Mouse (Mus musculus): ENCODE data around the gene Tmem147. TPM values are rescaled to one million over a fixed set of nuclear protein-coding genes. Genes with fewer than 3 reads are reported as not detected.

Gene Tmem147
- polyA plus RNA-seq, 1 experiment from 2014 or later: 97.4 TPM

GRCm38 (mm10) chr7:30723274-30723953 is 5.9 kb downstream of the Tmem147 start:
- no peak overlapping the region for H3K4me2 ChIP-seq
- no peaks in the 10 kb centered on the region for H3K27me3 ChIP-seq
- H3K27ac ChIP-seq (replicated peaks): no peak overlapping the region
- H3K4me1 ChIP-seq (replicated peaks): peaks cover 35% of the 10 kb centered on the region
- H3K9me3 ChIP-seq (replicated peaks): no peaks in the 10 kb centered on the region
- ATAC-seq (ENCODE audit: insufficient read depth): no peak
- no peak overlapping the region for H3K9ac ChIP-seq
- 0 out of 2 replicates have a peak, but pooled peaks cover 12% of the 10 kb centered on the region for H3K36me3 ChIP-seq (replicated peaks)
- H3K4me3 ChIP-seq (replicated peaks): no peak overlapping the region
- WGBS (ENCODE audit: insufficient replicate concordance): 53% methylated on average over 6 of the region's 6 CpGs

GRCm38 (mm10) chr7:30721286-30721685 is 8.1 kb downstream of the Tmem147 start:
- Histone ChIP-seq H3K9me3 (replicated peaks) (no peaks in the 10 kb centered on the region), H3K27me3 (peaks cover 15% of the 10 kb centered on the region), H3K27ac (replicated peaks) (no peak overlapping the region), H3K4me2 (no peak overlapping the region), H3K4me3 (replicated peaks) (no peak overlapping the region), H3K36me3 (replicated peaks) (0 out of 2 replicates have a peak, but pooled peaks cover 4% of the 10 kb centered on the region), H3K9ac (no peak overlapping the region), H3K4me1 (replicated peaks) (peaks cover 44% of the 10 kb centered on the region)
- 71% methylated on average over 7 of the region's 7 CpGs for WGBS (ENCODE audit: insufficient replicate concordance)
- no peak for ATAC-seq (ENCODE audit: insufficient read depth)

GRCm38 (mm10) chr7:30719669-30720068 is 9.7 kb downstream of the Tmem147 start:
- Histone ChIP-seq H3K4me1 (replicated peaks) (peaks cover 44% of the 10 kb centered on the region), H3K9me3 (replicated peaks) (no peaks in the 10 kb centered on the region), H3K4me2 (no peak overlapping the region), H3K36me3 (replicated peaks) (no peaks in the 10 kb centered on the region), H3K27me3 (peaks cover 31% of the 10 kb centered on the region), H3K9ac (no peak overlapping the region), H3K27ac (replicated peaks) (no peak overlapping the region), H3K4me3 (replicated peaks) (no peak overlapping the region)
- 68% methylated on average over 5 of the region's 5 CpGs for WGBS (ENCODE audit: insufficient replicate concordance)
- peak; percentile 14; the same call in 1 of the 2 replicates for ATAC-seq (ENCODE audit: insufficient read depth)

GRCm38 (mm10) chr7:30717716-30718046 is 11.7 kb downstream of the Tmem147 start:
- no peak overlapping the region for H3K9ac ChIP-seq
- H3K27me3 ChIP-seq: peaks cover 33% of the 10 kb centered on the region
- no peak overlapping the region for H3K27ac ChIP-seq (replicated peaks)
- ATAC-seq (ENCODE audit: insufficient read depth): no peak
- H3K4me3 ChIP-seq (replicated peaks): peak overlapping the region; percentile 36
- no peaks in the 10 kb centered on the region for H3K36me3 ChIP-seq (replicated peaks)
- 13% methylated on average over 14 of the region's 14 CpGs for WGBS (ENCODE audit: insufficient replicate concordance)
- H3K4me1 ChIP-seq (replicated peaks): peaks cover 33% of the 10 kb centered on the region
- H3K9me3 ChIP-seq (replicated peaks): no peaks in the 10 kb centered on the region
- H3K4me2 ChIP-seq: peak overlapping the region; percentile 70

GRCm38 (mm10) chr7:30717006-30717715 is 12.2 kb downstream of the Tmem147 start:
- Histone ChIP-seq H3K4me3 (replicated peaks) (peak overlapping the region; percentile 36), H3K36me3 (replicated peaks) (no peaks in the 10 kb centered on the region), H3K27ac (replicated peaks) (no peak overlapping the region), H3K4me1 (replicated peaks) (peaks cover 29% of the 10 kb centered on the region), H3K9ac (no peak overlapping the region), H3K27me3 (peaks cover 33% of the 10 kb centered on the region), H3K9me3 (replicated peaks) (no peaks in the 10 kb centered on the region), H3K4me2 (peak overlapping the region; percentile 70)
- WGBS (ENCODE audit: insufficient replicate concordance): 3% methylated on average over 43 of the region's 43 CpGs
- peak; percentile 90 for ATAC-seq (ENCODE audit: insufficient read depth)

GRCm38 (mm10) chr7:30711942-30712341 is 17.4 kb downstream of the Tmem147 start, which contains the start of gene Atp4a:
Gene Atp4a (plus strand): TSS chr7:30712209.
- H3K4me3 ChIP-seq (replicated peaks): no peak within 1 kb of the TSS
- no peak for ATAC-seq (ENCODE audit: insufficient read depth)
- 60% methylated on average over 3 of the region's 3 CpGs for WGBS (ENCODE audit: insufficient replicate concordance)
- H3K36me3 ChIP-seq (replicated peaks): no peaks in the 10 kb centered on the region
- H3K27ac ChIP-seq (replicated peaks): no peak within 1 kb of the TSS
- H3K27me3 ChIP-seq: peaks cover 24% of the 10 kb centered on the region
- no peak within 1 kb of the TSS for H3K9ac ChIP-seq
- no peaks in the 10 kb centered on the region for H3K9me3 ChIP-seq (replicated peaks)
- no peak within 1 kb of the TSS for H3K4me2 ChIP-seq
- peaks cover 17% of the 10 kb centered on the region for H3K4me1 ChIP-seq (replicated peaks)

- Histone ChIP-seq H3K9me3 (replicated peaks) (no peaks in the 10 kb centered on the region), H3K4me2 (no peak overlapping the region), H3K27me3 (no peaks in the 10 kb centered on the region), H3K27ac (replicated peaks) (no peak overlapping the region), H3K4me1 (replicated peaks) (peaks cover 28% of the 10 kb centered on the region), H3K9ac (no peak overlapping the region), H3K4me3 (replicated peaks) (no peak overlapping the region), H3K36me3 (replicated peaks) (no peaks in the 10 kb centered on the region)
- ATAC-seq (ENCODE audit: insufficient read depth): no peak
- WGBS (ENCODE audit: insufficient replicate concordance): 73% methylated on average over 1 of the region's 1 CpGs
Measured at GRCm38 (mm10) chr7:30707441-30707840, 21.9 kb downstream of the Tmem147 start.

GRCm38 (mm10) chr7:30706214-30706882 is 23.0 kb downstream of the Tmem147 start:
- Histone ChIP-seq H3K9ac (no peak overlapping the region), H3K36me3 (replicated peaks) (no peaks in the 10 kb centered on the region), H3K27me3 (no peaks in the 10 kb centered on the region), H3K27ac (replicated peaks) (peak overlapping the region; percentile 59), H3K4me2 (peak overlapping the region; percentile 36), H3K9me3 (replicated peaks) (no peaks in the 10 kb centered on the region), H3K4me3 (replicated peaks) (no peak overlapping the region), H3K4me1 (replicated peaks) (peaks cover 27% of the 10 kb centered on the region)
- 23% methylated on average over 8 of the region's 8 CpGs for WGBS (ENCODE audit: insufficient replicate concordance)
- ATAC-seq (ENCODE audit: insufficient read depth): peak; percentile 75

- Histone ChIP-seq H3K27me3 (no peaks in the 10 kb centered on the region), H3K9ac (no peak within 1 kb of the TSS), H3K4me3 (replicated peaks) (no peak within 1 kb of the TSS), H3K9me3 (replicated peaks) (no peaks in the 10 kb centered on the region), H3K36me3 (replicated peaks) (no peaks in the 10 kb centered on the region), H3K4me1 (replicated peaks) (peaks cover 6% of the 10 kb centered on the region; the same call in 1 of the 2 replicates), H3K27ac (replicated peaks) (no peak within 1 kb of the TSS), H3K4me2 (no peak within 1 kb of the TSS)
- 44% methylated on average over 9 of the region's 9 CpGs for WGBS (ENCODE audit: insufficient replicate concordance)
- ATAC-seq (ENCODE audit: insufficient read depth): no peak
Measured at GRCm38 (mm10) chr7:30698589-30698988, 30.8 kb downstream of the Tmem147 start, which contains the start of gene 2200002J24Rik. Gene 2200002J24Rik (plus strand): TSS chr7:30698926.

- Histone ChIP-seq H3K36me3 (replicated peaks) (no peaks in the 10 kb centered on the region), H3K27ac (replicated peaks) (no peak overlapping the region), H3K4me3 (replicated peaks) (no peak overlapping the region), H3K4me1 (replicated peaks) (peaks cover 6% of the 10 kb centered on the region; the same call in 1 of the 2 replicates), H3K9me3 (replicated peaks) (no peaks in the 10 kb centered on the region), H3K9ac (no peak overlapping the region), H3K27me3 (no peaks in the 10 kb centered on the region), H3K4me2 (no peak overlapping the region)
- 12% methylated on average over 5 of the region's 5 CpGs for WGBS (ENCODE audit: insufficient replicate concordance)
- no peak for ATAC-seq (ENCODE audit: insufficient read depth)
Measured at GRCm38 (mm10) chr7:30698101-30698500, 31.2 kb downstream of the Tmem147 start.

GRCm38 (mm10) chr7:30688325-30688724 is 41.0 kb downstream of the Tmem147 start:
- Histone ChIP-seq H3K36me3 (replicated peaks) (no peaks in the 10 kb centered on the region), H3K4me1 (replicated peaks) (no peaks in the 10 kb centered on the region; the same call in none of the 2 replicates)

More at GRCm38 (mm10) chr7:30688325-30688724, 41.0 kb downstream of the Tmem147 start:
- H3K27me3 ChIP-seq: no peaks in the 10 kb centered on the region
- no peaks in the 10 kb centered on the region for H3K9me3 ChIP-seq (replicated peaks)
- H3K4me2 ChIP-seq: no peak overlapping the region
- no peak overlapping the region for H3K9ac ChIP-seq
- H3K27ac ChIP-seq (replicated peaks): no peak overlapping the region
- WGBS (ENCODE audit: insufficient replicate concordance): 82% methylated on average over 6 of the region's 6 CpGs
- no peak overlapping the region for H3K4me3 ChIP-seq (replicated peaks)
- ATAC-seq (ENCODE audit: insufficient read depth): no peak
